Mouse (Mus musculus): ENCODE measurements around the gene Trmt2b.
"Not testable (repeated sequence)": the region's sequence is repeated elsewhere in the genome, so short reads cannot be mapped to it uniquely, and the experiment has no call there.

The Trmt2b gene

DNA sequence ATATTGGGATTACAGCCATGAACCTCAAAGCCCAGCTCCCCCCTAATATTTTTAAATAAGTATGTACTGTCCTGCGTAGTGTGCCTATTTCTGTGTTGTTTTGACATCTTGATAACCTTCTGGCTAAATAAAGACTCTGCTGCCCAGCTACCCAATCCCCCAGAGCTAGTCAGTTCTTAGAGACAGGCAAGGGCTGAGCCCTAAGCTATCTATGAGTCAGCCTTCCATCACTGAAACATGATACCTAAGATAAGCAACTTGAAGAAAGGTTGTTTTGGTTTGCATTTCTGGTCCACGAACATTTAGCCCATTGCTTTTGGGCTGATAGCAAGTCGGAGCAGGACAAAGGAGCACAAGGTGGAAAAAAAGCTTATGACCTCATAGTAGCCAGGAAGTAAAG, 56.2 kb downstream of the Trmt2b start:
- DNase-seq (ENCODE audit: low spot score): no peak

DNA sequence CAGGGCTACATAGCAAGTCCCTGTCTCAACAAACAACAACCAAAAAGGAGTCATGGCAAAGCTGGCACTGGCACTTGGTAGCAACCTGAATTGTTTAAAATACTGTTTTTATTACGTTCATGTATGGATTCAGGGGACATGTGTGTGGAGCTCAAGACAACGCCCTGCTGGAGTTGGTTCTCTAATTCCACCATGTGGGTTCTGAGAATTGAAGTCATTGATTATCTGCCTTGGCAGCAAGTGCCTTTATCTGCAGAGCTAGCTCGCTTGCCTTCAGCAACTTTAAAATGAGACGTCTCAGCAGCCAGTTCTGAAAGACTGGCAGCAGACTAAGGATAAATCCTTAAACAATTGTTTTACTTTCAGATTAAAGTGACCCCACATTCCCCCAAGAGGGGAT, 58.6 kb downstream of the Trmt2b start:
- no peak for DNase-seq (ENCODE audit: low spot score)

DNA sequence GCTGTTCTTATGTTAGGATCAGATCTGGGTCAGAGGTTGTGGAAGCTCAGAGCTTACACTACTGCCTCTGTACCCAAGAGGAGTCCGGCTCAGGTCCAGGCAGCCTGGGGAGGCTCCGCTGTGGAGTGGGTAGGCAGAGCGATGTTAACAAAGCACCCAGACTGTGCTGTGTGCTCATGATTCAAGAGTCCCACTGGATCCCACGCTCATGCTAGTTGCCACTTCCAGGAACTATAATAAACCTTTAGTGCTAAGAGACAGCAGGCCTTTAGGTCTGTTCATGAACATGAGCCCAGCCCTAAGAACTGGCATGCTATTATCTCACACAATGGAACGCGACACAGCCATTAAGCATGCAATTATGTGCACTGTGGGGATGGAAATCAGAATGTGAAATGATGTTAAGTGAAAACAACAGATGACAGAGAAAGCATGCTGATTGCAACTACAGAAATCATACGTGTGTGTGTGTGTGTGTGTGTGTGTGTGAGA, 65.6 kb downstream of the Trmt2b start:
- peak; percentile 11 for DNase-seq (ENCODE audit: low spot score)

DNA sequence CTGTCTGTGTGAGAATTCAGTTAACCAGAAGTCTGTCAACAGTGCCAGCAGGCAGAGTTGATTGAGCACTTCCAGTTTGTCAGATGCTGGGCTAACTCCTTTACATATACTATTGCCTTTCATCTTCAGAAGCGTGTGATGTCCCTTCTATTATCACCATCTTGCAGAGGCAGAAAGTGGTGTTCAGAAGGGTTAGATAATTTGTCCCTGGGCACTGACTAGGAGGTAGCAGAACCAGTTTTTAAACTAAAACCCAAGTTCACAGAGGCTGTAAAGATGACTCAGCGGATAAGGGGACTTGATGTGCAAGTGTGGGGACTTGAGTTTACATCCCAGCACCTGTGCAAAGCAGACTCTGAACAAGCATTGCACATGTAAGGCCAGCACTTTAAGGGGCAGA, 68.3 kb downstream of the Trmt2b start:
- no peak for DNase-seq (ENCODE audit: low spot score)

DNA sequence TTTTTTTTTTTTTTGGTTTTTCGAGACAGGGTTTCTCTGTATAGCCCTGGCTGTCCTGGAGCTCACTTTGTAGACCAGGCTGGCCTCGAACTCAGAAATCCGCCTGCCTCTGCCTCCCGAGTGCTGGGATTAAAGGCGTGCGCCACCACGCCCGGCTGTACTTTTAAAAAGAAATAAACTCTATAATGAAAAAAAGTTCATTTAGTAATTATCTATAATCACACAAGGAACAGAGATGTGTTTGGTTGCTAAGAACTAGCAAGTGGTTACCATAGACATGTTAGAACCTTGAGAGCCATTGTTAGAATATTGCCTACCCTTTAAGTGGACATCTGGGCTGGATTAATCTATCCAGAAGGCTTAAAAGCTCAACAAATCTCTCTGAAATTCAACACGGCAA, 89.6 kb downstream of the Trmt2b start, which contains the start of gene Arl13a:
Arl13a (plus strand) TSS at position 301 of the 400 bp plus-strand sequence.
- DNase-seq (ENCODE audit: low spot score): not testable (repeated sequence)

DNA sequence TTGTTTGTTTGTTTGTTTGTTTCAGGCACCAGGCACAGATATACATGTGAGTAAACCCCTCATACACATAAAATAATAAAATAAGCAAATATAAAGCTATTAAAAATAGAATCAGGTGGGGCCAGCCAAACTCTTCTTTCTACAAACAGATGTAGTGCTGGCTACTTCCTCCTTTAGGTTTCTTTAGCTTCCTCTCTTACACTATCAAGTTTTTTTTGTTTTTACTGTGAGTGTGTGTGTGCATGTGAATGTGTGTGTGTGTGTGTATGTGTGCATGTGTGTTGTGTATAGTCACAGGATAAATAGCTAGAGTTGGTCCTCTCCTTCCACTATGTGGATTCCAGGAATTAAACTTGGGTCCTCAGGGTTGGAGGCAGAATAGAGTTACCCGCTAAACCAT, 102.1 kb downstream of the Trmt2b start:
- DNase-seq (ENCODE audit: low spot score): no peak

Data from layer of hippocampus, adult 11-12 months (tissue).